Mouse (Mus musculus): ENCODE data around the gene Tpst2.

DNA sequence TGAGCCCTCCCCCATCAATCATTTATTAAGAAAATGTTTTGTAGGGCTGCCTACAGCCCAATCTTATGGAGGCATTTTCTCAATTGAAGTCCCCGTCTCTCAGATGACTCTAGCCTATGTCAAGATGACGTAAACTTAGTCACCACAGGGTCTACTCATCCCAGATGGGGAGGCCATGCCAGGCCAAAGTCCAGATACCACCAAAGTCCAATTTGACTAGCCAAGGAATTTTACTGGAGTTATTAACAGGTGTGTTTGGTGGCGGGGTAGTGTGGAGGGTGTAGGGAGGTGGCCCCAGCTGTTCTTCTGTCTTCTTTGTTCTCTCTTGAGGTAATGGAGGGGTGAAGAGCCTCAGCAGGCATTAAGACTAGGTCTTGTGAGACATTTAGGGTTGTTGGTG lies 83.6 kb downstream of the Tpst2 start:
- TF ChIP-seq CTCF (IDR thresholded peaks at IDR 0.05; ENCODE audit: low read depth, low read length) (no peak), POLR2AphosphoS5 (IDR thresholded peaks at IDR 0.05; ENCODE audit: insufficient replicate concordance, low read depth, low read length) (no peak), GATA1 (IDR thresholded peaks at IDR 0.05; ENCODE audit: borderline replicate concordance, low read length) (no peak), TAL1 (conservative IDR thresholded peaks at IDR 0.05; ENCODE audit: low read depth, low read length) (no peak), GATA2 (IDR thresholded peaks at IDR 0.05; ENCODE audit: borderline replicate concordance, low read depth, low read length) (no peak)

Data from G1E (cell line).